Mouse (Mus musculus): ENCODE data around the gene Ndrg2. TPM values are rescaled to one million over a fixed set of nuclear protein-coding genes. Genes with fewer than 3 reads are reported as not detected.

The Ndrg2 gene
- total RNA-seq, 1 experiment from 2014 or later: 4.7 TPM

DNA sequence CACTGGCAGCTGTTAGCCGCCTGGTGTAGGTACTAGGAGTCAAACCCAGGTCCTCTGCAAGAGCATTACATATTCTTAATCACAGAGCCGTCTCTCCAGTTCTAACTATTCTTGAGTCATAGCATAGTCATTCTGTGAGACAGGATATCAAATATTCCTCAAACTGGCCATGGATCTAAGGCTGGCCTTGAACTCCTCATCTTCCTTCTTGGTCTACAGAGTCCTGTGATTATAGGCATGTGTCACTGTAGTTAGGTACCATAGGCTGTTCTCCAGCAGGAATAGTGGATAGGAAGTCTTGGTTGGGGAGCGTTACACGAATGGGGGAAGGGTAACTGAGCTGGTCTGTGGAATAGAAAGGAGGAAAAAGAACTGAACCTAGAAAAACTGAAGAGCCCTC, 2.6 kb upstream of the Ndrg2 start:
- ATAC-seq (ENCODE audit: extremely low read depth, insufficient number of reproducible peaks, low FRiP score, poor library complexity, severe bottlenecking): no peak

DNA sequence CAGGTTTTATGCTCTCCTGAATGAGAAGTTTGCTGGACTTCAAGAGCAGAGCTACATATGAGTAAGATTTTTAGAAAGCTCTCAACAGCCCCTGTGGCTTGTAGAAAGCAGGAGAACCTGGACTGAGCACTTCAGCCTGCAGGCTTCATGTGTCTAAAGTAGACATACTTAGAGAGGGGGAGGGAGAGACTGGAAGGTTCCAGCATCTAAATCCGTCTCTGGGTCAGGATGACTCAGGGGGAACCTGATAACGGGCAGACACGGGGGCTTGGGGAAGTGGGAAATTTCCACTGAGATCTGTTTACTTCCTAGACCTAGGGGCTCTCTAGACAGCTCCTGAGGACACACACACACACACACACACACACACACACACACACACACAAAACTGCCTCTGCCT, 1.1 kb upstream of the Ndrg2 start:
- no peak for ATAC-seq (ENCODE audit: extremely low read depth, insufficient number of reproducible peaks, low FRiP score, poor library complexity, severe bottlenecking)

DNA sequence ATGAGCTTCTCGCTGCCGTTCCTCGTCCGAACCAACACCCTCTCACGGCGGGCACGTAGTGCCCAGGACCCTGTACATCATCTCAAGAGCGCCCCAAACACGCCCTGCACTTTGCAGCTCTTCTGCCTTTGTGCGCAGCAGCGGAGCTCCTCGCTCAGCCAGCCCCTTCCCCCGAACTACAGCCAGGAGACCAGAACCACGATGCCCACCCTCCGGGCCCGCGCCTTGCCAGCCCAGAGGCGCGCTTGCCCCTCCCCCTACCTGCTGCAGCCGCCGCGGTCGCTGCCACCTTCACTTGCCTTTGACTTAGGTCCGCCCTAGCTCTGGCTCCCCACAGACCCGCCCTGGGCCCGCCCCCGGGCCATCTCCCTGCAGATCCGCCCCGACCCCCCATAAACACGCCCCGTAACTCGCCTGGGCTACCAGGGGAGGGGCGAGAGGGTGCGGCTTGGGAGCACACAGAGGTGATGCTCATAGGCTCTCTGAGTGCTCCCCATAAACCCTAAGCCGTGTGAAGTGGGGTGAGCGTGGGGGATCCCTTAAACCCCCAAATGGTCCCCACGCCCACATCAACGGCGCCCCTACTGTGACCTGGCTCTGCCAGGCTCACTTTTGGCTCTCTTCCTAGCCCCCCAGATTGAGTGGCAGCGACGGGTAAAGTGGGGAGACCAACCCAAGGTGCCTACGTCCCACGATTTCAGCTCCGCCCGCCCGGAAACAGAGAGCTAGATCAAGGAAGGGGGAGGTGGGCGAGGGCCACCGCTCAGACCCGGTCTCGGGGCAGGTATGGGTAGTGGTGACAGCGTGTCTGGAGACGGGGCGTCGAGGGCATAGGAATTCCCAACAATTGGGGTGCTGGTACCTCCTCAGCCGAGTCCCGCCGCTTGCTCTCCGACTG, 647 bp downstream of the Ndrg2 start:
- ATAC-seq (ENCODE audit: extremely low read depth, insufficient number of reproducible peaks, low FRiP score, poor library complexity, severe bottlenecking): peak; percentile 61

DNA sequence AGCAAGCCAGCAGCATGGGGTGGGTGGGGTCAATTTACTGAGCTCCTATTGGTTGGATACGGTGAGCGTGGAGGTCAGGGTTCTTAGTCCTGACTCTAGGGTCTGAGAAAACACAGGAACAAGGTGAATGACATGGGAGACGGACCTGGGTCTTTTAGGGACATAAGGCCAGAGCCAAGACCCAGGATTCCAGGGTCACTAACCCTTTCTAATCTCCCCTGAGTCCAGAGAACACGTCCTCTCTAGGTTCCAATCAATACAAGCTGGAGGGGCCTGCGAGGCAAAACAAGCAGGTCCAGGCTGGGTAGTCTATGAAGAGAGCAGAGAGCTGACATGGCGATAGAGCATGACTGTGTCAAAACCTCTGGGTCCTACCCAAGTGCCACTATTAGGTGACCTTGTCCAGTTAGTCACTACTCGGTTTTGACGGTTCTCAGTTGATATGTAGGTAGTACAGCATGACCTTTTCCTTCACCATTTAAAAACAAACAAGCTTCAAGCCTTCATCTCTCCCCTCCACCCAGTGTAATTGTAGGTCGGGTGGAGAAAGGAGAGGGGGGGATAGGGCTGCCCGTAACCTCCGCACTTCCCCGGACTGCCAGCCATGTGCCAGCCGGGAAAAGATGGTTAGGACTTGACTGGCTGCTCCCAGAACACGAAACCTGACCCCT, 1.4 kb downstream of the Ndrg2 start:
- ATAC-seq (ENCODE audit: extremely low read depth, insufficient number of reproducible peaks, low FRiP score, poor library complexity, severe bottlenecking): no peak

DNA sequence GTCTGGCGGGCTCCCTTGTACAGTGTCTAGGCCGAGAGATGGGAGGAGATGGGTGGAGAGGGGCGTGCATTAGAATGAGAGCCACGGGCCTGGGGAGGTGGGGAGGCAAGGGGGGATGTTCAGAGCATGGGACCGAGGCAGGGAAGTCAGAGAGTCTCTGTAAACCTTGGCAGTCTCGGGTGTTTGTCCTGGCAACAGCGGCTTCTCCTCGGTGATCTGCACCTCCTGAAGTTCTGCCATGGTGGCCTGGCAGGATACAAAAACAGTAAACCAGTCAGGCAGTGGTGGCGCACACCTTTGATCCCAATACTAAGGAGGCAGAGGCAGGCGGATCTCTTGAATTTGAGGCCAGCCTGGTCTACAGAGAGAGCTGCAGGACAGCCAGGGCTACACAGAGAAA, 2.7 kb downstream of the Ndrg2 start:
- ATAC-seq (ENCODE audit: extremely low read depth, insufficient number of reproducible peaks, low FRiP score, poor library complexity, severe bottlenecking): no peak

DNA sequence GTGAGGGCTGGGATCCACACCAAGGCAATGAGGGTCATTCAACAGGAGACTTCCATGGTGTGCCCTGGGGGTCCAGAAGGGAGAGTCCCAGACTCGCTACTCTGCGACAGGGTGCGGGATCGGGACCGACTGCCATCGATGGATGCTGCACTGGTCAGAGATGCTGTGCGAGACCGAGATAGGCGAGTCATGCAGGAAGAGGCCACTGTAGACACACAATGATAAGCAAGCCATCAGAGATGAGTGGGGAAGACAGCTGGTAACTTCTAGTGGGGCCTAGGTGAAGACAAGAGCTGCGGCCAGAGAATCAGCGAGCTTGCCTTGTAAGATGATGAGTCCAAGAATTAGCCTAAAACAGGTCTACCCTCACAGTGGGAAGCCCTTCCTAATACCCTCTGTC, 7.9 kb downstream of the Ndrg2 start:
- no peak for ATAC-seq (ENCODE audit: extremely low read depth, insufficient number of reproducible peaks, low FRiP score, poor library complexity, severe bottlenecking)

DNA sequence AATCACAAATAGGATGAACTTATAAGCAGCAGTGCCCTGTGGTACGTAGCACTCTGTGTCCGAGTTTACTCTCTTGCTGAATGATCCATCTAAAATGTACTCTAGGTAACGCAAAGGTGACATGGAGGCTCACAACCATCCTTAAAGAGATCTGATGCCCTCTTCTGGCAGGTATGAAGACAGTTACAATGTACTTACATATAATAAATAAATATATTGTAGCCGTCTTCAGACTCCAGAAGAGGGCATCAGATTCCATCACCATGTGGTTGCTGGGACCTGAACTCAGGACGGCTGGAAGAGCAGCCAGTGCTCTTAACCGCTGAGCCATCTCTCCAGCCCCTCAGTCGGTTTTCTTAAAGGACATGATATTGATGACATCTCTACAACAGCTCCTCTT, 9.3 kb downstream of the Ndrg2 start:
- no peak for ATAC-seq (ENCODE audit: extremely low read depth, insufficient number of reproducible peaks, low FRiP score, poor library complexity, severe bottlenecking)

DNA sequence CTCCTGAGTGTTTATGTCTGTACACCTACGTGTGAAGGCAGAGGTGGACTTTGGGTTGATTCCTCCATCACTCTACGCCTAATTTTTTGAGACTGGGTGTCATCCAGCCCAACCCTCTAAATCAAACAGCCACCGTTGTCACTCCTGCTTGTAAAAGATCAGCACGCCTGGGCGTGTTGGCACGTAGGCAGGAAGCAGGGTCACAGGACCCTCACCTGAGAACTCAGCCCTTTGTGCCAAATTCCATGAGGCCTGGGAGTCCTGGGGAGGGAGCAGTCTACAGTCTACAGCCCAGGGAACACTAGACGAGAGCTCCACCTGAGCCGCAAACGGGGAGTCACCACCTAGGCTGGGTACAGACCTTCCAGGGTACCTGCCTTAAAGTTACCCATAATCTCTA, 10.2 kb downstream of the Ndrg2 start:
- no peak for ATAC-seq (ENCODE audit: extremely low read depth, insufficient number of reproducible peaks, low FRiP score, poor library complexity, severe bottlenecking)

DNA sequence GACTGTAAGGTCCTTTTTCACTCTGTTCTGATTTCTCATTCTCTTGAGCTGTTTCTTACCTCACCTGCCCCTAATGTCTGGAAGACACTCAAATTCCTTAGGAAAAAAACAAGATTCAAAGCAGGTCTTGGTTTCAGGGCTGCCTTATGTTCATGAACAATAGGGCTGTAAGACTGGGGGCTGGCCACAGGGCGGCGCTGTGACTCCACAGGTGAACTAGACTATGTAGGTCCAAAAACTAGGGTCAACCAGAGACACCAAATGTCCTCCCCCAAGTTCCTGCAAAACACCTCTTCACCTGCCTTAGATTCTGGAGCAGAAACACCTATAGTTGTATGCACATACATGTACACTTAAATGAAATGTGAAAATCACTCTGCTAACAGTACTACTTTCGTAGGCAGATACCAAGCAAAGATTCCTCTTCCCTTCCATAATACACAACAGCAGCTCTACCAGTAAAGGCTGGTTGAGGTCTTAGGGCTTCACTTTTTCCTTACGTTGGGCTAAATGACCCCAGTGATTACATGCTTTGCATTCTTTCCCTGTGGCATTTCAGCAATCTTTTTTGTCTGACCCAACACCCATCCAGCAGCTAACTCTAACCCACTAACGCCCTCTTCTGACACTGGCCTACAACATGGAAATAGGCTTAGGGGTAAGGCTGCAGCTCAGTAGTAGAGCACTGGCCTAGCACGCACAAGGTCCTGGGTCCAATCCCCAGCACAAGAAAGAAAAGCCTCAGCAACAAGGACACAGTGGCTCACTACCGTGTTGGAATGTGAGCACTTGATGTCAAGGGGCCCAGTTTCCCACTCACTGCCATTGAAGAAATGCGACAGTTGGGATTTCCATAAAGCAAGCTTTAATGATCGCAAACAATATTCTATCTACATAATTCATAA, 10.9 kb downstream of the Ndrg2 start:
- ATAC-seq (ENCODE audit: extremely low read depth, insufficient number of reproducible peaks, low FRiP score, poor library complexity, severe bottlenecking): peak; percentile 55; the same call in 1 of the 2 replicates

DNA sequence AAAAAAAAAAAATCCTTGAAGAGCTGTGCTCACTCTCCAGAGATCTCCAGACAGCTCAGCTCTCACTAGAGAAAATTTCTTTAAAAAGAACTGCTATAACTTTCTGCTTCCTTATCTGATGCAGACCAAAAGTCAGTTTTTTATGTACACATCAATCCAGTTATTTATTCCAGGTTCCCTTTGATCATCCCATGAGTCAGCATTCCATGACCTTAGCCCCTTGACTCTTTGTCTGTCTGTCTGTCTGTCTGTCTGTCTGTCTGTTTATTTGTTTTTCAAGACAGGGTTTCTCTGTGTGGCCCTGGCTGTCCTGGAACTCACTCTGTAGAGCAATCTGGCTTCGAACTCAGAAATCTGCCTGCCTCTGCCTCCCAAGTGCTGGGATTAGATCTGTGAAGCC, 14.6 kb downstream of the Ndrg2 start:
- no peak for ATAC-seq (ENCODE audit: extremely low read depth, insufficient number of reproducible peaks, low FRiP score, poor library complexity, severe bottlenecking)

DNA sequence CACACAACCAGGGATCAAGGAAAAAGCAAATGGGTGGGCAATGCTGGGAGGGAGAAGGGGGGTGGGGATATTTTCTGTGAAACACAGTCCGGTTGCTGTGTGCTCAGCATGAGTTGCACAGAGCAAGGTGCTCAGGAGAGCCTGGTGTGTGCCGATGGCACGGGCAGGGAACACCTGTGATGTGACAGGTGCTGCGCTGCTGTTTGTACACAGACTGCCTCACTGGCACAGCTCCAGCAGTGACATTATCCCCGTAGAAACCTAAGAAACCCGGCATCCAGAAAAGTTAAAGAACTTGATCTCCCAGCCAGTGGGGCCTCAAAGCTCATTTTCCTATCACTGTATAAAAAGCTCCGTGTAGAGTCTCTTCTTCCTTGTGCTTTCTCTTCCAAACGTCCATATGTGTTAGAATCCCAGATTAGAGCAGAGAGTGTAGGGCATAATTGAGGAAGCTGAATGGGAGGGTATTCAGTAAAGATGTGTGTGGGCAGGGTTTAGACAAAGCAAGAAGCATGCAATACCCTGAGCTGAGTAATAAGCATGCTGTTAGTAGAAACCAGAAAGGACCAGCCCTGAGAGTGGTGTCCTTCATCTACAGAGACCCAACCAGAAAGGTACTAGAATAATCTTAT, 17.3 kb downstream of the Ndrg2 start:
- ATAC-seq (ENCODE audit: extremely low read depth, insufficient number of reproducible peaks, low FRiP score, poor library complexity, severe bottlenecking): no peak

DNA sequence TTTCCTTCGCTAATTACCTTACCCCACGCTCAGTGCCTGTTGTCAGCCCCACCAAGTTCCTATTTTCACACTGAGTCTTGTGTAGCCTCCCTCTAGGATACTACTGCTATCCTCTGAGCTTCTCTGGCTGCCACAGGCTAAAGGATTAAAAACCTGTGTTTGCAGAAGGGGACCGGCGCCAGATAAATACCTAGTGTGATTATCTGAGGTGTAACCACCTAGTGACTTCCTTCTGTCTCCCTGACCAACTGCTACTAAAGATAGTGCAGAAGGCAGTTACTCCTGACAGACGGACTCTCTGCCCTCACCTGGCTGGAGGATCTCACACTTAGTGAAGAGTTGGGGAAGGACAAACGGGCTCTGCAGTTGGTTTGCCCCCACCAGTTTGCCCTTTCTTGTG, 17.9 kb downstream of the Ndrg2 start:
- no peak for ATAC-seq (ENCODE audit: extremely low read depth, insufficient number of reproducible peaks, low FRiP score, poor library complexity, severe bottlenecking)

DNA sequence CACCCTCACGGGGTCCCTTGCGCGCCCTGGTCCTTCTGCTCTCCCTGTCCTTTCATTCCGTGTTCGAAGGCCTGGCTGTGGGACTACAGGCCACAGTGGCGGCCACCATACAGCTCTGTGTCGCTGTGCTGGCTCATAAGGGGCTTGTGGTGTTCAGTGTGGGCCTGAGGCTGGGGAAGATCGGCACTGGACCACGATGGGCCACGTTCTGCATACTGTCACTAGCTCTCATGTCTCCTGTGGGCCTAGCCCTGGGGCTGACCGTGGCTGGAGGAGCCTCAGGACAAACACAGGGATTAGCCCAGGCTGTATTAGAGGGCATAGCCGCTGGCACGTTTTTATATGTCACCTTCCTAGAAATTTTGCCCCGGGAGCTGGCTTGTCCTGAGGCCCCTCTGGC, 18.9 kb downstream of the Ndrg2 start:
- ATAC-seq (ENCODE audit: extremely low read depth, insufficient number of reproducible peaks, low FRiP score, poor library complexity, severe bottlenecking): no peak

DNA sequence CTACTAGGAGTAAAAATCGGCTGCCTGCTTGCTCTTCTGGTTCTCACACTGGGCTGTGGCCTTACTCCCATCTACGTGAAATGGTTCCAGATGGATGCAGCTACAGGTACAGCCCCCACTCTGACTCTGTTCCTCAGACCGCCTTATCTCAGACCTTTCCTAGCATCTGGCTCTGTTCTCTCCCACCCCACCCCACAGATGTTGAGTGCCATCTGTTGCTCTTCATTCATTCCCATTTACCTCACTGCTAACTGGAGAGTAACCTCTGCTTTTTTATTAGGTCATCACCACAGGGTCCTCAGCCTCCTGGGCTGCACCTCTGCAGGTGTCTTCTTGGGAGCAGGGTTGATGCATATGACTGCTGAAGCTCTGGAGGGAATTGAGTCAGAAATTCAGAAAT, 20.1 kb downstream of the Ndrg2 start:
- ATAC-seq (ENCODE audit: extremely low read depth, insufficient number of reproducible peaks, low FRiP score, poor library complexity, severe bottlenecking): no peak

DNA sequence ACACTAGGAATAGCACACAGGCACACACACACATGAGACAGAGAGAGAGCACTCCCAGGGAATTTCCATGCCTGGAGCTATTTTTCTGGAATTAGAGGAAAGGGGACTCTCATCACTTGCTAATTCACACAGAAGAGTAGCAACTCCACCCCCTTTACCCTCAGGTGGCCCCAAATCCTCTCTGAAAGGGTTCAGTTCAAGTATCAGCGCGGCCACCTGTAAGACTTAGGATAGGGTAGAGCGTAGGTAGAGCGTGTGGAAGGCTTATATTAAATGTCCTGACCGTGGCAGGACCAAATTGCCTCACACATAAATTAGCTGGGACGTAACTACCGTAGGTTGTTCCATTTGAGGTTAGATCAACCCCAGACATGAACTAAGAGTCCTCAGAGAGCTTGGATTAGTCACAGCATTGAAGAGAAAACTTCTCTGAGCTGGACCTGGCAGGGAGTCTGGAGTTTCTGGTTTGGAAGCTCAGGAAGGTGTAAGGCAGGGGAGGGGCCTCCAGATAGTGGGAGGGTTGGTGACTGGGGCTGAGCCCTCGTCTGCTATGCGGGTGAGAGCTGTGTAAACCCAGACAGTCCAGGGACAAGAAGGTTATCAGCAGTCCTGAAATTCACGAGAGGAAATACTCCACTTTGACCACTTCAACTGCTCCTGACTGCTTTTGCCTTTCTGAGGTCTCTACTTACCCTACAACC, 20.7 kb downstream of the Ndrg2 start:
- ATAC-seq (ENCODE audit: extremely low read depth, insufficient number of reproducible peaks, low FRiP score, poor library complexity, severe bottlenecking): no peak

DNA sequence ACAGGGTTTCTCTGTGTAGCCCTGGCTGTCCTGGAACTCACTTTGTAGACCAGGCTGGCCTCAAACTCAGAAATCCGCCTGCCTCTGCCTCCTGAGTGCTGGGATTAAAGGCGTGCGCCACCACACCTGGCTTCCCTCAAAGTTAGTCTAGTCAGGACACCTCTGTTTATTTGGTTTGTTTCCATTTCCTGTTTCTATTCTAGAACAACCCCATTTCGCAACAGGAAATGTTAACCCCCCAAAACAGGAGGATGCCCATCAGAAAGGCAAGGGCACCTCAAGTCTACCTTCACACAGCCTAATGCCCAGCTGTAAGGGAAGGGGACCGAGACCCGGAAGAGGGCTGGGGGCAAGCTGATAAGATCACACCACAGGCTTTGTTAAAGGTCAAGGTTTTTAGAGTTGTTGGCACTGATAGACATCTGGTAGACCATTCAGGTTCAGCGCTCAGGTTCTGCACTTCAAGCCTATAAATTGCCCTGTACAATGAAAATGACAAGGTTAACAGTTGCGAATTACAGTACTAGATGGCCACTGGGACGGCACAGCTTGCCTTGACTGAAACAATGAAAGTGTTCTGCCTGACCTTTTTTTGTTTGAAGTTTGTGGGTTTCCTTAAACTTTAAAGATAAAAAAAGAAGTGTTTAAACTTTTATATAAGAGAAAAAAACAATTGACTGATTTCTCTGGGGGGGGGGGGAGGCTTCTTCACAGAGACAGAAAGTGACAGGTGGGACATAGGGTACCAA, 21.6 kb downstream of the Ndrg2 start, which contains the start of gene Slc39a2:
Gene Slc39a2, plus strand, starts transcription at position 699 of the 749 bp plus-strand sequence.
- ATAC-seq (ENCODE audit: extremely low read depth, insufficient number of reproducible peaks, low FRiP score, poor library complexity, severe bottlenecking): no peak

DNA sequence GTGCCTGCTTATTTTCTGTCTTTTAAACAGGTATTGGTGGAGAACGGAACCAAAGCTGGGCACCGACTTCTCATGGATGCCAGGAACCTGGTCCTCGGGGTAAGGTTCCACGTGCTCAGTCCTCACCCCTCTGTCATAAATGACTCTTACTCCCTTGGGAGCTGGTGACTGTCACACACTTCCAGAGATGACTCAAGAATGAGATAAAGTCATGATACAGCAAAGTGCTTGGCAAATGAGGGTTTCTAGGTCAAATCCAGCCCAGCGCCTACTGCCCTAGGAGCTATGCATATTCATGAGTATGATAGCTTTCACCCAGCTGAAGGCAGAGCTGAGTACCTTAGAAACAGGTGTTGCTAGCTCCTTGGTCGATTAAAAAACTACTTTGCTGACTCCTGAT, 24.1 kb downstream of the Ndrg2 start:
- ATAC-seq (ENCODE audit: extremely low read depth, insufficient number of reproducible peaks, low FRiP score, poor library complexity, severe bottlenecking): no peak

DNA sequence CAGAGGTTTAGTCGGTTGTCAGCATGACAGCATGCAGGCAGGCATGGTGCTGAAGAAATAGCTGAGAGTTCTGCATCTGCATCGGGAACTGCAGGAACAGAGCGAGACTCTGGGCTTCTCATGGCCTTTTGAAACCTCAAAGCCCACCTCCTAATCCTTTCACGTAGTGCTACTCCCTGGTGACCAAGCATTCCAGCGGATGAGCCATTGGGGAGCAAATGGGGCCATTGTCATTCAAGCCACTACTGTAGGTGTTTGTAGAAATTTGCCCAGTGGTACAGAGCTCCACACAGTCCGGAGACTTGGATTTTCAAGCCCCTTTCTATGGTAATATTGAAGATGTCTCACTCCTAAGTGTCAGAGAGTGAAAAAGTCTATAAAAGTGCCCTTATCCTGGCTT, 27.9 kb downstream of the Ndrg2 start:
- no peak for ATAC-seq (ENCODE audit: extremely low read depth, insufficient number of reproducible peaks, low FRiP score, poor library complexity, severe bottlenecking)

All from neutrophil, adult 5-6 weeks (primary cell).